Comparison of ENCODE assay signal across 39 mouse cellular contexts in the genomic region with DNA sequence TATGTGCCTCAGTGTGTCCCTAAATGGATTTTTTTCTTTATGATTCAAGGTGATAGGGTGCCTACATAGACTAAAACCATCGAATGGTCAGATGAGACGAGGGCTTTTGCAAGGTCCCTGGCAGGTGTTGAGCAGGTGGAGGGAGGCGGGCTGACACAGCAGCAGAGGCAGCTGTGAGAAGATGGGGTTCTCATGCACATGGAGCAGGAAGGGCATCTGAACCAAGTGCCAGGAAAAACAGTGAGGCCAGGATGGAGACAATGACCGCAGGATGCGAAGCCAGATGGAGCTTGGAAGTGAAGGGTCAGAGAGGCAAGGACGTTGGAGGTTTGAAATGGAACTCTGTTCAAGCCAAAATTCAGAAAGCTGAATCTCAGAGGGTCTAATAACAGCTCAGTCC. TPM values are rescaled to one million over a fixed set of nuclear protein-coding genes. Genes with fewer than 3 reads are reported as not detected.
"Had no signal": no experiment of that assay in that cellular context is flagged by ENCODE, and none has a peak within 500 bp of the region (broad histone marks: within the 10 kb centered on the region; RNA-seq: fewer than 3 reads in every experiment).

No protein-coding gene starts in this region.

- H3K36me3 ChIP-seq: heart, embryonic 13.5 days; heart, embryonic 15.5 days; hindbrain, embryonic 13.5 days; hindbrain, embryonic 15.5 days; limb, embryonic 13.5 days; limb, embryonic 15.5 days; liver, embryonic 12.5 days had no signal

- H3K9ac ChIP-seq: forebrain, postnatal 0 days; heart, embryonic 13.5 days; heart, embryonic 15.5 days; hindbrain, embryonic 13.5 days; hindbrain, embryonic 15.5 days; limb, embryonic 13.5 days; limb, embryonic 15.5 days; liver, embryonic 12.5 days; liver, embryonic 14.5 days had no signal

- H3K27ac ChIP-seq: gastrocnemius, adult 2 months; heart, embryonic 13.5 days; heart, embryonic 15.5 days; hindbrain, embryonic 13.5 days; hindbrain, embryonic 15.5 days; hindbrain, postnatal 0 days; kidney, postnatal 0 days; limb, embryonic 13.5 days; limb, embryonic 15.5 days; liver, embryonic 12.5 days; liver, embryonic 14.5 days had no signal

- DNase-seq: forebrain, postnatal 0 days; gastrocnemius, postnatal 36 days; kidney, adult 18-20 months; kidney, adult 8-10 months; layer of hippocampus, adult 9-11 months; layer of hippocampus, postnatal 36 days; left cerebral cortex, postnatal 4 days; lung, adult 18-20 months had no signal

- H3K4me3 ChIP-seq: gastrocnemius, adult 2 months; heart, embryonic 13.5 days; heart, embryonic 15.5 days; hindbrain, embryonic 13.5 days; hindbrain, embryonic 15.5 days; limb, embryonic 13.5 days; limb, embryonic 15.5 days; liver, embryonic 12.5 days had no signal

- H3K27me3 ChIP-seq: heart, embryonic 15.5 days; hindbrain, embryonic 13.5 days; hindbrain, embryonic 15.5 days; limb, embryonic 13.5 days; limb, embryonic 15.5 days; liver, embryonic 12.5 days had no signal

- H3K9me3 ChIP-seq: heart, embryonic 13.5 days; heart, embryonic 15.5 days; hindbrain, embryonic 13.5 days; hindbrain, embryonic 15.5 days; limb, embryonic 13.5 days; limb, embryonic 15.5 days; liver, embryonic 12.5 days had no signal

- H3K4me1 ChIP-seq: heart, embryonic 13.5 days; heart, embryonic 15.5 days; liver, embryonic 12.5 days had no signal

- ATAC-seq: forebrain, postnatal 0 days; hindbrain, postnatal 0 days; intestine, embryonic 16.5 days; liver, embryonic 12.5 days had no signal

- H3K4me2 ChIP-seq: heart, embryonic 11.5 days; heart, embryonic 13.5 days; heart, embryonic 15.5 days; hindbrain, embryonic 13.5 days; hindbrain, embryonic 15.5 days; limb, embryonic 13.5 days; limb, embryonic 15.5 days; liver, embryonic 12.5 days had no signal

RNA-seq across cellular contexts. Expression of gene Nps, which starts 18.5 kb away (rescaled TPM):
- total RNA-seq: forebrain, postnatal 0 days; gastrocnemius, adult 2 months; gastrocnemius, postnatal 10 days; gastrocnemius, postnatal 36 days; heart, adult 18-20 months; heart, adult 8-10 months; heart, postnatal 14 days; hematopoietic stem cell, adult 5-6 weeks; hindbrain, postnatal 0 days; layer of hippocampus, adult 18-20 months; layer of hippocampus, postnatal 14 days; layer of hippocampus, postnatal 36 days; left cerebral cortex, adult 18-20 months; left cerebral cortex, adult 8-10 months; left cerebral cortex, postnatal 25 days; left cerebral cortex, postnatal 4 days; liver, adult 2 months had no signal
- polyA plus RNA-seq: gonadal fat pad, adult 2 months; heart, embryonic 11.5 days; heart, embryonic 13.5 days; heart, embryonic 15.5 days; hindbrain, embryonic 11.5 days; hindbrain, embryonic 13.5 days; intestine, embryonic 14.5 days; intestine, embryonic 16.5 days; kidney, embryonic 14.5 days; large intestine, adult 2 months; limb, embryonic 11.5 days; liver, adult 2 months; liver, embryonic 12.5 days; liver, embryonic 14.5 days; liver, embryonic 16.5 days had no signal
